Mouse (Mus musculus) erythroid progenitor cell, adult 5-6 weeks (primary cell): Measurements from ENCODE around the gene Fmnl3. TPM values are rescaled to one million over a fixed set of nuclear protein-coding genes. Genes with fewer than 3 reads are reported as not detected.

ENCODE experiments used
- ATAC-seq: replicated peaks from 2 replicates; pipeline ENCODE4 v1.8.0; 2016; ENCODE audit warnings: moderate number of reproducible peaks, mild to moderate bottlenecking, moderate TSS enrichment, inconsistent platforms; ENCODE audit not compliant: poor library complexity, low FRiP score, severe bottlenecking
- total RNA-seq, 2 experiments: library from RNA; stranded (forward) in 1 of 2; stranded (reverse) in 1 of 2; fragments of 150-400 nt in 1 of 2; fragments of 186-747, 209-891 nt in 1 of 2; gene quantifications; 2 replicates each; pipeline versions ENCODE4 v1.2.3 to v1.2.4; 2015 to 2017; ENCODE audit warnings: low replicate concordance in 2 of 2

Fmnl3 gene
- total RNA-seq, 2 experiments from 2014 or later = 1.5 to 5.0 TPM

DNA sequence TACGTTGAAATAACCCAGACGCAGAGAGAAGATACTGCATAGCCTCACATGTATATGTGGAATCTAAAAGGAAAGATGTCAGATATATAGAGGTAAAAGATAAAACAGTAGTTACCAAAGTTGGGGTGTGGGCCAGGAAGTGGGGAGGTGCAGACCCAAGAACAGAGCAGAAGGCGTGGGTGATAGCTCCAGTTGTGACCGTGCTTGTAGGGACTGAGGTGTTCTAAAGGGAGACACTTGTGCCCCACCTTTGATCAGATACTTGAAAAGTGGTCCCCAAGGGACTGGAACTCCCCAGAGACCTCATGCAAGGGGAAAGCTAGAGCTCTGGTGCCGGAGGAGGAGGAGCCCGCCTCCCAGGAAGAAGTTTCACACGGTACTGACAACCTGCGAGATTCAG is 94.2 kb downstream of the Fmnl3 start:
- ATAC-seq = no peak

Other genes starting within 250 kb of the Fmnl3 start
- not detected in 2 replicates for gene Spats2, start 244.6 kb downstream of the Fmnl3 start, total RNA-seq (2015; ENCODE audit: low replicate concordance)
- 0.51 TPM in 1 of 2 replicates, not detected in the other for gene Spats2, start 244.6 kb downstream of the Fmnl3 start, total RNA-seq (2017; ENCODE audit: low replicate concordance)
- gene Kcnh3, start 145.6 kb downstream of the Fmnl3 start, total RNA-seq (2015; ENCODE audit: low replicate concordance) = not detected in 2 replicates
- gene Kcnh3, start 145.6 kb downstream of the Fmnl3 start, total RNA-seq (2017; ENCODE audit: low replicate concordance) = not detected in 2 replicates
- 18.4 and 26.4 TPM in 2 replicates for gene Mcrs1, start 118.5 kb downstream of the Fmnl3 start, total RNA-seq (2015; ENCODE audit: low replicate concordance)
- gene Mcrs1, start 118.5 kb downstream of the Fmnl3 start, total RNA-seq (2017; ENCODE audit: low replicate concordance) = 13.4 and 15.5 TPM in 2 replicates
- gene Prpf40b, start 75.4 kb downstream of the Fmnl3 start, total RNA-seq (2015; ENCODE audit: low replicate concordance) = 4.0 TPM in 1 of 2 replicates, not detected in the other
- 1.0 TPM in 1 of 2 replicates, not detected in the other for gene Prpf40b, start 75.4 kb downstream of the Fmnl3 start, total RNA-seq (2017; ENCODE audit: low replicate concordance)
- gene Fam186b, start 74.6 kb downstream of the Fmnl3 start, total RNA-seq (2015; ENCODE audit: low replicate concordance) = not detected in 2 replicates
- gene Fam186b, start 74.6 kb downstream of the Fmnl3 start, total RNA-seq (2017; ENCODE audit: low replicate concordance) = not detected in 2 replicates
- 179 and 219 TPM in 2 replicates for gene Tmbim6, start 22.4 kb upstream of the Fmnl3 start, total RNA-seq (2015; ENCODE audit: low replicate concordance)
- 95.3 and 151 TPM in 2 replicates for gene Tmbim6, start 22.4 kb upstream of the Fmnl3 start, total RNA-seq (2017; ENCODE audit: low replicate concordance)
- 0.84 TPM in 1 of 2 replicates, not detected in the other for gene Nckap5l, start 87.3 kb upstream of the Fmnl3 start, total RNA-seq (2015; ENCODE audit: low replicate concordance)
- gene Nckap5l, start 87.3 kb upstream of the Fmnl3 start, total RNA-seq (2017; ENCODE audit: low replicate concordance) = not detected in 2 replicates
- 1.3 and 1.4 TPM in 2 replicates for gene Bcdin3d, start 104.2 kb upstream of the Fmnl3 start, total RNA-seq (2015; ENCODE audit: low replicate concordance)
- gene Bcdin3d, start 104.2 kb upstream of the Fmnl3 start, total RNA-seq (2017; ENCODE audit: low replicate concordance) = 0.51 and 1.3 TPM in 2 replicates
- not detected in 2 replicates for gene Faim2, start 157.7 kb upstream of the Fmnl3 start, total RNA-seq (2015; ENCODE audit: low replicate concordance)
- 0.38 TPM in 1 of 2 replicates, not detected in the other for gene Faim2, start 157.7 kb upstream of the Fmnl3 start, total RNA-seq (2017; ENCODE audit: low replicate concordance)
- gene Aqp2, start 208.6 kb upstream of the Fmnl3 start, total RNA-seq (2015; ENCODE audit: low replicate concordance) = not detected in 2 replicates
- gene Aqp2, start 208.6 kb upstream of the Fmnl3 start, total RNA-seq (2017; ENCODE audit: low replicate concordance) = not detected in 2 replicates
- gene Aqp5, start 220.3 kb upstream of the Fmnl3 start, total RNA-seq (2015; ENCODE audit: low replicate concordance) = not detected in 2 replicates
- not detected in 2 replicates for gene Aqp5, start 220.3 kb upstream of the Fmnl3 start, total RNA-seq (2017; ENCODE audit: low replicate concordance)
- gene Aqp6, start 230.9 kb upstream of the Fmnl3 start, total RNA-seq (2015; ENCODE audit: low replicate concordance) = not detected in 2 replicates
- not detected in 2 replicates for gene Aqp6, start 230.9 kb upstream of the Fmnl3 start, total RNA-seq (2017; ENCODE audit: low replicate concordance)